Mouse (Mus musculus) bone marrow macrophage, adult 2 months (primary cell): Measurements from ENCODE around the gene Btbd35f12.
"Not testable (repeated sequence)": the region's sequence is repeated elsewhere in the genome, so short reads cannot be mapped to it uniquely, and the experiment has no call there.

Experiments used
- CTCF ChIP-seq: IDR thresholded peaks from 2 replicates; pipeline ENCODE4 v1.5.1; 2012; ENCODE audit warnings: low read depth, mild to moderate bottlenecking, low read length, moderate library complexity
- POLR2A ChIP-seq: IDR thresholded peaks from 2 replicates; pipeline ENCODE4 v1.6.1; 2012; ENCODE audit warnings: mild to moderate bottlenecking, low read depth, low read length, borderline replicate concordance

- TF ChIP-seq POLR2A, CTCF: not testable (repeated sequence)
Measured at GRCm38 (mm10) chrX:33313079-33313478, at the start of gene Btbd35f12.
